Mouse (Mus musculus) ZHBTc4 (cell line): Measurements from ENCODE around the gene Disp2.
A peak's percentile ranks its signal among the peaks of the same experiment; 100 is the strongest.

Source experiments
- DNase-seq: peaks from one replicate; pipeline ENCODE4 v3.0.0-alpha.2; 2011; ENCODE audit warnings: low read depth, low spot score

The Disp2 gene

DNA sequence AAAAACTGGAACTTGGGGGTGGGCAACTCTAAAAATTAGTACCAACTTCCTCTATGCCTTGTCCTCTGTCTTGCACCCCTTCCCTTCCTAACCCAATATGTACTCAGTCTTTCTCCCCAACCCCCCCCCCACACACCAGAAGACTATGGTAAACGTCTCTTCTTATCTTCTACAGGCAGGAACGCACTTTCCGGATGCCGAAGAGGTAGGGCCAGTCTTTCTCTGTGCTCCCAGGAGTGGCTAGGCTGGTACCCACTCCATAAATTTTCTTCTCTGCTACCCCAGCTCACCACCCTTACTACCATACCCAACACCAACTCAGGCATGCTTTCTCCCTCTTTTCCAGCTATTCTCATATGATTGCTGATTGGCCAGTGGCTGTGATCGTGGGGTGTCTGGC is 7.0 kb downstream of the Disp2 start:
- no peak for DNase-seq

- DNase-seq = no peak
These were observed 10.0 kb downstream of the Disp2 start for GRCm38 (mm10) chr2:118789501-118789900.

GRCm38 (mm10) chr2:118790221-118790550 is 10.7 kb downstream of the Disp2 start:
- no peak for DNase-seq

DNA sequence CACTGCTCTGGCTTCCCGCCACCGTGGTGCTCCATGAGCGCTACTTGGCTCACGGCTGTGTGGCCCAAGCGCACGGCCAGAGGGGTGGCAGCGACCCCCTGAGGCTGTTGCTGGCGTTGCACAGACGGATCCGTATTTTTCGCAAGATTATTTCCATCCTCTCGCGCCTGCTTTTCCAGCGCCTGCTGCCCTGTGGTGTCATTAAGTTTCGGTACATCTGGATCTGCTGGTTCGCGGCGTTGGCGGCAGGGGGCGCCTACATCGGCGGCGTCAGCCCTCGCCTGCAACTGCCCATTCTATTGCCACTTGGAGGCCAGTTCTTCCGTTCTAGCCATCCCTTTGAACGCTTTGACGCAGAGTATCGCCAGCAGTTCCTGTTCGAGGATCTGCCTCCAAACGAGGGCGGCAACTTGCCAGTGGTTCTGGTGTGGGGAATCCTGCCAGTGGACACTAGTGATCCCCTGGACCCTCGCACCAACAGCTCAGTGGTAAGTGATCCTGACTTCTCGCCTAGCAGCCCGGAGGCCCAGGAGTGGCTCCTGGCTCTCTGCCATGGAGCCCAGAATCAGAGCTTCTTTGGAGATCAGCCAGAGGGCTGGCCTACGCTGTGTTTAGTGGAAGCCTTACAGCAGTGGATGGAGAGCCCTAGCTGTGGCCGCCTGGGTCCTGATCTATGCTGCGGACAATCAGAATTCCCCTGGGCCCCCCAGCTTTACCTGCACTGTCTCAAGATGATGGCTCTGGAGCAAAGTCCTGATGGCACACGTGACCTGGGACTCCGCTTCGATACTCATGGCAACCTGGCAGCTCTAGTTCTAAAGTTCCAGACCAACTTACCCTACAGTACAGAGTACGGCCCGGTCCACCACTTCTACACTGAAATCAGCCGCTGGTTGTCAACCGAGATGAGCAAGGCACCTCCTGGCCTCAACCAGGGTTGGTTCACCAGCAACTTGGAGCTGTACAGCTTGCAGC is 11.3 kb downstream of the Disp2 start:
- peak; percentile 94 for DNase-seq

DNA sequence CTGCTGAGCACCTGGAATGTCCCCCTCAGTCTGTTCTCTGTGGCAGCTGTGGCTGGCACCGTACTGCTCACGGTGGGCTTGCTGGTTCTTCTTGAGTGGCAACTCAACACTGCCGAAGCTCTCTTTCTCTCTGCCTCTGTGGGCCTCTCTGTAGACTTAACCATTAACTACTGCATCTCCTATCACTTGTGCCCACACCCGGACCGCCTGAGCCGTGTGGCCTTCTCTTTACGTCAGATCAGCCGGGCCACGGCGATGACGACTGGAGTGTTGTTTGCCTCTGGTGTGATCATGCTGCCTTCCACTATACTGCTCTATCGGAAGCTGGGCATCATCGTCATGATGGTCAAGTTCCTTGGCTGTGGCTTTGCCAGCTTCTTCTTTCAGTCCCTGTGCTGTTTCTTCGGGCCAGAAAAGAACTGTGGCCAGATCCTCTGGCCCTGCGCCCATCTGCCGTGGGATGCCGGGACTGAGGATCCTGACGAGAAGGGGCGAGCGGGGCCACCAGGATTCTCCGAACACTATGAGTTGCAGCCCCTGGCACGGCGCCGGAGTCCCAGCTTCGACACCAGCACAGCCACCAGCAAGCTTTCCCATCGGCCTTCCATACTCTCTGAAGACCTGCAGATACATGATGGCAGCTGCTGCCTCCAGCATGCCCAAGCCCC is 12.2 kb downstream of the Disp2 start:
- DNase-seq = no peak

GRCm38 (mm10) chr2:118792259-118792613 is 12.7 kb downstream of the Disp2 start:
- no peak for DNase-seq

- no peak for DNase-seq
These were observed 14.1 kb downstream of the Disp2 start for GRCm38 (mm10) chr2:118793636-118794035.

- no peak for DNase-seq
These were observed 23.1 kb downstream of the Disp2 start for GRCm38 (mm10) chr2:118802542-118803118.

- no peak for DNase-seq
These were observed 25.0 kb downstream of the Disp2 start for GRCm38 (mm10) chr2:118804474-118804873.

DNA sequence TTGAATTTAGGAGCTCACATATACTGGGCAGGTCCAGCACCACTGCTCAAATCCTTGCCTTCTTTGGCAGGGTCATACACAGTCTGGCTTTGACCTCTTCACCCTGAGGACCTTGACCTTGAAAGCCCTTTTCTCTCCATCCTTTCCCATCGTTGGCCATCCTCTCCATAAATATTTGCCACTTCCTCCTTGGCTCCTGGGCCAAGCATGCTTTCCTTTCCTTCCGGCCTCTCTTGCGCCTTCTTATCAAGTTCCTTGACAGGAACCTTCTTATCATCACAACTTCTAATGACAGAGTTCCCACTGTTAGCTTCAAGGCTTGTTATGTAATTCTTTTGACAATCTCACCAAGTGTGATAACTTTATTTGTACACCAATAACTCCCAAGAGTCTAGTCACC is 25.6 kb downstream of the Disp2 start:
- DNase-seq = no peak

DNA sequence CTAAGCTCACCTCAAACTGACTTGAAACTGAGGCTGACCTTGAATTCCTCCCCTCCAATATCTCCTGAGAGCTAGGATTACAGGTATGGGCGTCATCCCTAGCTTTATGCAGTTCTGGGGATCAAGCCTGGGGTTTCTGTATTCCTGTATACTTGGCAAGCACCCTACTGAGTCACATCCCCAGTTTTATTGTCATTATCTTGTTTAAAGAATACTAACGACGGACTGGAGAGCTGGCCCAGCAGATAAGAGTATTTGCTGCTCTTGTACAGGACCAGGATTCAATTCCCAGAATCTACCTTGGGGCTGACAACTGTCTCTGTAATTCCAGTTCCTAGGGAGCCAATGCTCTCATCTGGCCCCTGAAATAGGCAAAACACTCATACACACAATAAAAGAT is 26.2 kb downstream of the Disp2 start:
- DNase-seq = no peak

DNA sequence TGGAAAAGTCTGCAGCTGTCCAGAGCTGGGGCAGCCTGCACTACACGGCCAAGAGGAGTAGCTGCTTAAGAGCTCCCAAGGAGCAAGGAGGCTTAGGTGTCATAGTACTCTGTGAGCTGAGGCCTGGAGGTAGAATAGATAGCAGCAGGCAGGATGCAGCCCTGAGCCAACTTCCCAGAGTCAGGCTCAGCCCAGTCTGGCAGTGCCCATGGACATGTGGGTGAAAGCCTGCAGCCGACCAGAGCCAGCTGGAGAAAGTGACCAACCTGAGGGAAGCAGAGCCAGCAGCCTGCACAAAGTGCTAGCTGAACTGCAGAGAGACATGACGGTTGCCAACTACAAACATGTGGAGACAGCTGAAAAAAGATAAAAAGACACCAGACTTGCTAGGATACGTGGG is 27.3 kb downstream of the Disp2 start:
- no peak for DNase-seq

GRCm38 (mm10) chr2:118810861-118811260 is 31.3 kb downstream of the Disp2 start:
- no peak for DNase-seq

DNA sequence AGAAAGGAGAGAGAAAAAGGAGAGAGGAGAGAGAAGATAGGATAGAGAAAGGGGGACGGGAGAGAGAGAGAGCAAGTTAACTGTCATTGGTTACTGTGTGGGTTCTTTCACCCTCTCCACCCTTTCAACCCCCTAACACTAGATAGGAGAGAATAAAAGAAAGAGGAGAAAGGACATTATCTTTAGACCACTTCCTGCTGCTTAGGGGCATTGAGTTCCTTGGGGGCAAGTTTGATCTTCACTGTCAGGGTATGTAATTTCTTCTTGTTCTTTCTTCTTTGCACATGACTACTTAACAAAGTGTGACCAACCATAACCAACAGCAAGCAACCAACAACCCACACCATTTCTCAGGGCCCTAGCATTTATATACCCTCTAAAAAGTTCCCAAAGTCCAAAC is 33.2 kb downstream of the Disp2 start:
- no peak for DNase-seq

DNA sequence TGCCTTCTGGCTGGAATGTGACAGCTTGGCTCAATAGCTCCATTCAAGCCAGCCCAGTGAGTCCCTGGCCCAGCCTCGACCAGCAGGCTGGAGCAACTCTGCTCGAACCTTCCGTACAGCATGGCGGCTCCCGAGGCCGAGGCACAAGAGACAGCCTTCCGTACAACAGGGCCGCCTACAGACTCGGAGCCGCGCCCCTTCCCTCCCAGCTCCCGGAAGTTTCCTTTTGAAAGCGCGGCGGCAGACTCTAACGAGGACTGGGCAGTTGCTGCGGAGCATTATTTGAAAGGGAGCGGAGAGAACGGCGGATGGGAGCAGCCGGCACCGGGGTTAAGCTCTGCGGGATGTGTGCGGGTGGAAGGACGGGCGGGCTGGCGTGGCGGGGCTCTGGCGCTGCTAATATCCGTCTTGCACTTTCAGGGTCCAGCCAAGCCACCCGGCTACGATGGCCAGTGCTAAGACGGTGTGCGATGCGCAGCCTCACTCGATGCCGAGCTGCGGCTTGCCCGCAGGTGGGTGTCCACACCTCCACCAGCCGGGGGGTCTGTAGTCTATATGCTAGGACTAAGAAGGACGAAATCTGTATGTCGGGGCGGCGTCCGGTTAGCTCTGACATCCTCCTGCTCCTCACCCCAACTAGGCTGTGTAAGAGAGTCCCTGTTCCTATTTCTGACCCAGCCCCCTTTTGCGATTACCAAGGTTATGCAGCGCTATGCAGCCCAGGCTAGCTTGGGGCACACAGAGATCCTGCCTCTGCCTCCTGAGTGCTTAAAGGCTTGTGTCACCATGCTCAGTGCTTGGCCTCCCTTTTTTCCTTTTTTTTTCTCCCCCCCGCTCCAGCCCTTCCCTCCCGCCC is 34.7 kb downstream of the Disp2 start, which contains the start of gene Knstrn:
Knstrn (plus strand) TSS at position 23 of the 856 bp plus-strand sequence.
- peak; percentile 97 for DNase-seq

GRCm38 (mm10) chr2:118822800-118823199 is 43.3 kb downstream of the Disp2 start:
- no peak for DNase-seq

DNA sequence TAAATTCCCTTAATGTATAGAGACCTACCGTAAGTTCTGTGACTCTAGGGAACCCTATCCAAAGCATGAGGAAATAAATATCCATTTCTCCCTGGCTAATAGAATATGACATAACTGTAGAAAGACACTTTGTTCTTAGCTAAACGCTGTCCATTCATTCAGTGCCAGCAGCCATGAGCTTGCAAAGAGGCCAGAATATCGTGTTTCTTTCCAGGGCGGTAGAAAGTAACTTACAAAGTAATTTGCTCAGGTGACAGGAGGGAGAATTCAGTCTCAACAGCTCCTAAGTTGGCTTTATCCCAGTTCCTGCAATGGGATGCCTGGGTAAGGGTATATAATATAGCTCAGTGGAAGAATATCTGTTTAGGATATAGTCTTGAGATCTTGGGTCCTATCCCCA is 44.9 kb downstream of the Disp2 start:
- DNase-seq = no peak

DNA sequence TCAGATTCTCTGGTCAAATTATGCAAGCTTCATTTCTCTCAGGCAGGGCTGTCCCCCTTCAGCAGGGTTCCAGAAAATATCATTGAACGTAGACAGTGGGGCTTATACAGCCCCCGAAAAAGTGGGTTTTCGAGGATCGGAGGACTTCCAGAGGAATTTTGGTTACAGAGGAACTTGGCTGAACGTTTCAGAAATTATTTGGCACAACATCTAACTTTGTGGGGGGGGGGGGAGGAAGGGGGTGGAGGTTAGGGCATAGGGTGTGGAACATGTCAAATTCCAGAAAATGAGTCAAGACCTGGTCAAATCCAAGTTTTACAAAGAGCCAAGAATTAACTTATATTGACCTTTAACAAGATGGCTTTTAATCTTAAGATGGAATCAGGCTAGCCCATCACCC is 49.6 kb downstream of the Disp2 start:
- no peak for DNase-seq

DNA sequence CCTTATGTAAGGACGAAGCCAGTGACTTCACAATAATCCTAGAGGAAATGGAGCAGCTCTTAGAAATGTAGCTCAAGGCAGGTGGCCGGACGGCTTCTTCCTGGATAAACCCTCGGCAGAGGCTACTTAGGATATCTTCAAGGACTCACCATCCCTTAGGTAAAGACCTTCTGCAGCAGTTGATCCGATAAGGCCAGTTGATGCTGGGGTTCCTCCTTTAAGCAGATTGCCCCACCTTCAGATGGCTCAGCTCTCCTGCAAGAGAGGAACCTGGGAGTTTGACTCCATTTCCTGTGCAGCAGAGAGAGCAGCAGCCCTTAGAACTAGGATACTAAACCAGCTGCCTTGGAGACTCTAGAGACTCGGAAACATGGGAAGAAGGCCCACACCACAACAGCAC is 54.5 kb downstream of the Disp2 start:
- no peak for DNase-seq

DNA sequence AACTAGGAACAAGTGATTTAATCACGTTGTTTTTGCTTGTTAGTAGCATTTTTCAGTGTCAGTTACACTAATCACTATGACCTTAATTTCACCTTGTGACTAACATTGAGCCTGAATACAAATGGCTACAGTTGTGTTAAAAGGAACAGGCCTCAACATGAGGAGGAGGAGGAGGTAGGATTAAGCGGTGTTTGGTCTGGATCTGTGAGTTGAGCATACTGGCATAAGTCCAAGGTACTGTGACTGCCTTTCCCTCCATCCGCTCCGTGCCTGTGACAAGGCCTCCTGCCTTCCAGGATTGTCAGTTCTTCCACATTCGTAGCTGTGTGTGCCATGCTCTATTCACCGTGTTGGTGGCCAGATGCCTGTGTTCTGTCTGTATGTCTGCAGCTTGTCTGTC is 55.6 kb downstream of the Disp2 start:
- DNase-seq = no peak

DNA sequence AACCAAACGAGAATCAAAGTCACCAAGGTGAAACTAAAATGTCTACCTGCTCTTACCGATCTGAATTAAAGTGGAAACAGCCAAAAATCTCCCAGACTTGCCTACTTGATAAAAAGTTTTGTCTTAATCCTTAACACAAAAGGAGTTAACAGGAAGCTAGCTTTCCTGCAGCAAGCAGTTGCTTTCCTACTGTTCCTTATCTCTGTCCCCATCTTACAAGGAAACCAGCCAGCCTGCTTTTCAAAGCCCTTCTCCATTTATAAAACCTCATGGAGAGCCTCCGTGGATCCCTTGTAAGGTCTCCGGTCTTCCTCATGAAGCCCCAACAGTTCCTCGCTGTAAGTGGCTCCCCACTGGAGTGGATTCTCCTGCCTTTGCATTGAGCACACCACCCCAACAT is 58.8 kb downstream of the Disp2 start:
- peak; percentile 34 for DNase-seq

- no peak for DNase-seq
These were observed 61.7 kb downstream of the Disp2 start for GRCm38 (mm10) chr2:118841186-118841585.
